Mouse (Mus musculus) lung, embryonic 14.5 days (tissue): ENCODE data around the gene Rft1. TPM values are rescaled to one million over a fixed set of nuclear protein-coding genes. Genes with fewer than 3 reads are reported as not detected.

Experiments
- ATAC-seq: fragments of 200-750 bp; cut with Nextera tagmentation; 2 replicates; pipeline ENCODE4 v1.8.0; 2017; ENCODE audit warnings: mild to moderate bottlenecking, moderate TSS enrichment, moderate library complexity; ENCODE audit not compliant: insufficient read depth
- DNase-seq: peaks from one replicate; pipeline ENCODE4 v3.0.0-alpha.2; 2015
- H3K27ac ChIP-seq: fragments of 300-500 bp; sonication (generic); 2 replicates; pipeline ENCODE4 v1.5.1; 2014; ENCODE audit warnings: low read depth, mild to moderate bottlenecking, moderate library complexity
- H3K27me3 ChIP-seq: fragments of 300-500 bp; sonication (generic); 2 replicates; pipeline ENCODE4 v1.6.1; 2014; ENCODE audit warnings: low read length, control low read depth; ENCODE audit not compliant: insufficient read depth
- H3K36me3 ChIP-seq: fragments of 300-500 bp; sonication (generic); 2 replicates; pipeline ENCODE4 v1.6.1; 2014; ENCODE audit warnings: control low read depth; ENCODE audit not compliant: insufficient read depth
- H3K4me1 ChIP-seq: fragments of 300-500 bp; sonication (generic); 2 replicates; pipeline ENCODE4 v1.6.1; 2014; ENCODE audit warnings: antibody characterized with exemption, control low read depth; ENCODE audit not compliant: insufficient read depth
- H3K4me2 ChIP-seq: fragments of 300-500 bp; sonication (generic); 2 replicates; pipeline ENCODE4 v1.6.1; 2014; ENCODE audit warnings: mild to moderate bottlenecking
- H3K4me3 ChIP-seq: fragments of 300-500 bp; sonication (generic); 2 replicates; pipeline ENCODE4 v1.5.1; 2014; ENCODE audit warnings: low read depth, low read length
- H3K9ac ChIP-seq: fragments of 300-500 bp; sonication (generic); 2 replicates; pipeline ENCODE4 v1.6.1; 2014
- H3K9me3 ChIP-seq: fragments of 300-500 bp; sonication (generic); 2 replicates; pipeline ENCODE4 v1.6.1; 2016; ENCODE audit warnings: low read depth, low read length, control low read depth
- CTCF ChIP-seq: IDR thresholded peaks from 2 replicates; pipeline ENCODE4 v1.5.1; 2016; ENCODE audit warnings: antibody characterized with exemption, low read depth
- WGBS: fragments of 180-500 bp; shearing (Covaris S2); extraction: QIAGEN DNeasy Blood & Tissue Kit; methylation state at CpG from one replicate; pipeline ENCODE4 v1.1.7; 2014; 5-methylcytosine and 5-hydroxymethylcytosine counted together
- polyA plus RNA-seq: library from polyadenylated mRNA; unstranded; fragments of >200 nt; fragmentation: Nextera tagmentation; extraction: Ambion mirVana; gene quantifications from 2 replicates; pipeline ENCODE4 v1.2.1, GENCODE M21; 2014

Gene Rft1
- 16.9 and 18.0 TPM in 2 replicates for polyA plus RNA-seq

DNA sequence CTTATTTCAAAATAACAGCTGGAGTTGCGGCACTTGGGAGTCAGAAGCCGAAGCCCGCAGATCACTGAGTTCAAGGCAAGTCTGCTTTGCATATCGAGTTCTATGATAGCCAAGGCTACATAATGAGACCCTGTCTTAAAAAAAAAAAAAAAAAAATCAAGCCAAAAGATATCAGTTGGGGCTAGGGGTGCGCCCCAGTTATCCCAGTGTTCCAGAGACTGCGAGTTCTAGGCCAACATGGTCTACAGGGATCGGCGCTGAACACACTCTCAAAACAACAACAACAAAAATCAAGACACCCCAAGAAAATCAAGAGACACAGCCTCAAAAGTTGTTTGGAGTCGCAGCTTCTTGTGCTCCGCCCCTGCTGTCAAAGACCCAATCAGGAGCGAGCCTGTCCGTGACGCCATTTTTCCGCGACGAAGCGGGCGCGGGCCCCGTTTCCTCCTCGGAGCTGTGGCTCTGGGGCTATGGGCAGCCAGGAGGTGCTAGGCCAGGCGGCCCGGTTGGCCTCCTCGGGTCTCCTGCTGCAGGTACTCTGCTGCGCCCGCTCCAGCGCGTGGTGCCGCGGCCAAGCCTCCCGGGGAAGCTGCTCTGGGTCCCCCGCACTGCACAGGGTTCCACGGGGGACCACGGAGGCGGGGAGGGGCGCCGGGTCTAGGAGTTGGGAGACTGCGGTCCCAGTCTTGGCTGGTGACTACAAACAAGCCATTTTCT, at the start of gene Rft1:
Gene Rft1 (plus strand): TSS at position 418 of the 717 bp plus-strand sequence.
- DNase-seq (peak; percentile 99), ATAC-seq (peak; percentile 93)
- peak within 1 kb of the TSS; percentile 93 for H3K9ac ChIP-seq
- 2% methylated on average over 38 of the region's 38 CpGs for WGBS
- H3K4me1 ChIP-seq, result 0 out of 2 replicates have a peak, but pooled peaks cover 6% of the 10 kb centered on the region
- no peaks in the 10 kb centered on the region for H3K9me3 ChIP-seq
- peak within 1 kb of the TSS; percentile 86 for H3K4me3 ChIP-seq
- peak; percentile 16; the same call in 1 of the 2 replicates for TF ChIP-seq CTCF
- H3K36me3 ChIP-seq, result peaks cover 8% of the 10 kb centered on the region; the same call in 1 of the 2 replicates
- no peaks in the 10 kb centered on the region for H3K27me3 ChIP-seq
- H3K4me2 ChIP-seq, result peak within 1 kb of the TSS; percentile 82
- peak within 1 kb of the TSS; percentile 82 for H3K27ac ChIP-seq

DNA sequence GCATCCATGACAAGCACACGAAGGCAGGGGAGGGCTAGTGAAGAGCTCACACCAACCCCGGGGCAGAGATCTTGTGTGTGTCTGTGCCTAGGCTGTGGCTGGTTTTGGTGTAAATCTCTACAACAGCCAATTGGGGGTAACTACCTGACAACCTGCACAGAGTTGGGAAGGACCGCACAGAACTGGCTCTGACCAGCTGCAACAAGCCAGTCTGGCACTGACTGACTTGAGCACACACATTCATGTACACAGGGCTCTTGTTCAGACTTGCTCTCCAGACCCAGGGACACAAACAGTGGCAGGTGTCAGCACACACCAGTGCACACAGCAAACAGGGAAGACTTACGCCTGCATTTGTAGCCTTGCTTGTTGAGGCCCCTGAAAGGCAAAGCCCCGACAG, 47.3 kb upstream of the Rft1 start:
- Histone ChIP-seq H3K36me3 (peaks cover 54% of the 10 kb centered on the region; the same call in 1 of the 2 replicates), H3K9me3 (no peaks in the 10 kb centered on the region), H3K4me2 (no peak overlapping the region), H3K9ac (no peak overlapping the region), H3K4me1 (0 out of 2 replicates have a peak, but pooled peaks cover 3% of the 10 kb centered on the region), H3K27me3 (no peaks in the 10 kb centered on the region), H3K4me3 (no peak overlapping the region), H3K27ac (no peak overlapping the region)
- ATAC-seq (no peak), DNase-seq (no peak)
- 84% methylated on average over 5 of the region's 5 CpGs for WGBS
- no peak for TF ChIP-seq CTCF

DNA sequence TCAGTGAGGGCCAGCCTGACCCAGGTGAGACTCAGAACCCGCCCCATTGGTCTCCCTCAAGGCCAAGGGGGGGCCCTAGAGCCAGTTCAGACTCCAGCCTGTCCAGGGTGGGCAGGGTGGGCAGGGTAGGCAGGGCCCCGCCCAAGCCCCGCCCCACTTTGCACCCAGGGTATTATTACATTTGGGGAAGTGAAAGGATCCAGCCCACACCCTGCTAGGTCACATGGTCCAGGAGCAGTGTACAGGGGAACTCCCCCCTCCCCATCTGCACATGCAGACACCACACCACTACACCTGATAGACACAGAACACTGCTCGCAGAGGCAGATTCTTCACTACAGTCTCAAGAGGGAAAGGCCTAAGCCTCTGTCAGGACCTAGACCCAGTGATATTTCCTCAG, 46.5 kb upstream of the Rft1 start:
- peaks cover 46% of the 10 kb centered on the region; the same call in 1 of the 2 replicates for H3K36me3 ChIP-seq
- H3K4me2 ChIP-seq, result no peak overlapping the region
- WGBS, result 79% methylated on average over 4 of the region's 4 CpGs
- H3K27me3 ChIP-seq, result no peaks in the 10 kb centered on the region
- H3K4me3 ChIP-seq, result no peak overlapping the region
- H3K9me3 ChIP-seq, result no peaks in the 10 kb centered on the region
- H3K27ac ChIP-seq, result no peak overlapping the region
- no peak overlapping the region for H3K9ac ChIP-seq
- no peak for ATAC-seq
- no peak for DNase-seq
- 0 out of 2 replicates have a peak, but pooled peaks cover 3% of the 10 kb centered on the region for H3K4me1 ChIP-seq
- no peak for TF ChIP-seq CTCF

DNA sequence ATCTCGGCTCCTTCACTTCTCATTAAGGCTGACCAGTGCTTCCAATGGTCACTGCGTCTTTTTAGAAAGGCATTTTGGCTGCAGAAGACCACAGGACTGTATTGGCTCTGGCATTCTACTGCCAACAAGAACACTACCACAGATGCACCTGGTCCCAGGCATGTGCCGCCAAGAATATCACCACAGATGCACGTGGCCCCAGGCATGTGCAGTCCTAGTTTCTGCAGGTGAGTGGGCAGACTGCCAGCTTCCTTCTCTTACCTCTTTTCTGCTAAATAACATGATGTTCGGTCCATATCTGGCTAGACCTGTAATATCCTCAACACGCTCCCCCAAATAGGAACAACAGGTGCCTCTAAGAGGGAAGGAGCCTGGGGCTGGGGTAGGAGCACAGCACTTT, 46.0 kb upstream of the Rft1 start:
- WGBS, result 87% methylated on average over 6 of the region's 6 CpGs
- H3K4me1 ChIP-seq, result 0 out of 2 replicates have a peak, but pooled peaks cover 3% of the 10 kb centered on the region
- no peaks in the 10 kb centered on the region for H3K9me3 ChIP-seq
- no peak overlapping the region for H3K27ac ChIP-seq
- H3K4me2 ChIP-seq, result no peak overlapping the region
- TF ChIP-seq CTCF, result no peak
- H3K4me3 ChIP-seq, result no peak overlapping the region
- DNase-seq (no peak), ATAC-seq (no peak)
- no peaks in the 10 kb centered on the region for H3K27me3 ChIP-seq
- peaks cover 44% of the 10 kb centered on the region; the same call in 1 of the 2 replicates for H3K36me3 ChIP-seq
- H3K9ac ChIP-seq, result no peak overlapping the region

DNA sequence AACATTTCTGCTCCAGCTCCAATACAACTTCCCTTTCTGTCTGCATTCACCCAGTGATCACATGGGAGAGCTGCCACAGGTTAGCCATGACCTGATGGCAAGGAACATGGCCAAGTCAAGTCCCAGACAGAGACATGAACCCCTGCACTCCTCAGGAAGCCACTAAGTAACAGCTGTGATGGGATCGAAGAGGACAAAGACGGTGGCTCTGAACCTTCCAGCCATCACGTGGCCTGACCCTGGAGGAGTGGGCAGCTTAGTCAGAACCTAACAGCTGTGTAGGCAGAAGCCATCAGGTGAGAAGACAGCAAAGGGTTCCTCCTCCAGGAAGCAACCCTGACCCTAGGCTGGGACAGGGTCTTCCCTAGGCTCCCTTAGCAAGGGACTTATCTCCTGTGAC, 44.7 kb upstream of the Rft1 start:
- Histone ChIP-seq H3K27ac (no peak overlapping the region), H3K9ac (no peak overlapping the region), H3K27me3 (no peaks in the 10 kb centered on the region), H3K36me3 (peaks cover 35% of the 10 kb centered on the region; the same call in 1 of the 2 replicates), H3K4me2 (no peak overlapping the region), H3K4me1 (0 out of 2 replicates have a peak, but pooled peaks cover 3% of the 10 kb centered on the region), H3K9me3 (no peaks in the 10 kb centered on the region), H3K4me3 (no peak overlapping the region)
- no peak for DNase-seq
- no peak for TF ChIP-seq CTCF
- WGBS, result 92% methylated on average over 3 of the region's 3 CpGs
- ATAC-seq, result no peak

DNA sequence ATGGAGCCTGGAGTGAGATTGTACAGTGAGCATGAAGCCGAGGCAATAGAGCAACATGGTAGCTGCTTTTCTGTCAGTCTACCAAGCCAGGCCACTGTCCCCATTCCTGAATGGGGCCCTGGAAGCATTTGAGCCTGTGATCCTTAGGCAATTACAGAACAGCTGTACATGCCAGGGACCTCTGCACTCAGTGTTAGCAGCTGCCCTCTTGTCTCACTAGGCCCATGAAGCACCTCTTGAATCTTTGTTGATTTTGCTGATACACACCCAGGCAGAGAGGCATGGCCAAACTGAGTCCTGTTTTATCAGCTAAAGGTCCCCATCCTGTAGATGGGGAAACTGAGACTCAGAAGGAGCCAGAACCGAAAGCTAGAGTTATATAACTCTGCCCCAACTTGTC, 43.9 kb upstream of the Rft1 start:
- WGBS, result 46% methylated on average over 2 of the region's 2 CpGs

DNA sequence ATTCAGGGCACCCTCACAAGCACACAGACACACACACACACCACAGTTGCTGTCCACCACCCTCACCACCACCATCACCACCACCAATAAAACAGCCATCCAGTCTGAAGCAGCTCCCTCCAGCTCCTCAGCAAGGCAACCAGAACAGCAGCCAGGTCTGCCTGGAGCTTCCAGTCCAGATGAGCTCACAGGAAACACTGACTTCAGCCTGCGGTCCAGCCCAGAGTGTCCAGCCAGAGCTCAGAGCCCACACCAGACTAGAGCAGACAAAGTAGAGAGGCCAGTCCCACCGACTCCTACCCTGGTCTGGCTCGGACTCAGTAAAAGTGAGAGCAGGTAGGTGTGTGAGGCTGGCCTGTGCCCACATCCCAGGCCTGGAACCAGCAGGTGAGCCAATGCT, 43.2 kb upstream of the Rft1 start:
- no peak for ATAC-seq
- no peak for DNase-seq
- peaks cover 28% of the 10 kb centered on the region; the same call in 1 of the 2 replicates for H3K36me3 ChIP-seq
- H3K4me1 ChIP-seq, result 0 out of 2 replicates have a peak, but pooled peaks cover 3% of the 10 kb centered on the region
- no peak overlapping the region for H3K27ac ChIP-seq
- H3K4me3 ChIP-seq, result no peak overlapping the region
- no peak overlapping the region for H3K4me2 ChIP-seq
- H3K27me3 ChIP-seq, result no peaks in the 10 kb centered on the region
- no peak overlapping the region for H3K9ac ChIP-seq
- no peak for TF ChIP-seq CTCF
- no peaks in the 10 kb centered on the region for H3K9me3 ChIP-seq
- WGBS, result 74% methylated on average over 3 of the region's 3 CpGs

More for the DNA sequence above, 43.9 kb upstream of the Rft1 start:
- H3K4me2 ChIP-seq, result no peak overlapping the region
- H3K4me1 ChIP-seq, result 0 out of 2 replicates have a peak, but pooled peaks cover 3% of the 10 kb centered on the region
- H3K36me3 ChIP-seq, result peaks cover 33% of the 10 kb centered on the region; the same call in 1 of the 2 replicates
- DNase-seq, result no peak
- no peak overlapping the region for H3K4me3 ChIP-seq
- no peaks in the 10 kb centered on the region for H3K27me3 ChIP-seq
- no peak for TF ChIP-seq CTCF
- no peak for ATAC-seq
- no peak overlapping the region for H3K9ac ChIP-seq
- no peaks in the 10 kb centered on the region for H3K9me3 ChIP-seq
- H3K27ac ChIP-seq, result no peak overlapping the region
